27 mouse cellular contexts compared by ENCODE assay signal in the genomic region with DNA sequence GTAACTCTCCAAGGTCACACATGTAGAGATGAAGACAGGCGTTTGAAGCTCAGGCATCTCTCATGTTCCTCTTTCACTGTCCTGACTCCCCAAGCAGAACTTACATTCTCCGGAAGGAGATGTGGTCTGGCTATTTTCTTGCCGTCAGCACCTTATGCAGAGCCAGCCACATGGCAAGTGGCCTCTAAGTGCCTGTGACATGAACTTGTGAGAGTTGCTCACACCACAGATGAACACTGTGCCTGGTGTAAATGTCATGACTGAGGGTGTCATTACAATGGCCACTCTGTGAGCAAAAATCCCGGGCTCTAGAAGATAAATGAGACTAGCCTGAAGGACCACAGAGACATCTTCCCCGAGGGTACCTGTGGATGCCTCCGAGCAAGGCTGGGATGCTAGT.
A peak's percentile ranks its signal among the peaks of the same experiment; 100 is the strongest.
DNase-seq lines count a peak whose midpoint lies in the region; ATAC-seq and TF ChIP-seq lines count a peak whose summit lies in the region.
"Had no signal": no experiment of that assay in that cellular context is flagged by ENCODE, and none has a peak within 500 bp of the region (broad histone marks: within the 10 kb centered on the region; RNA-seq: fewer than 3 reads in every experiment).

No protein-coding gene starts in this region.

- peak overlapping the region; percentile 44 for H3K4me3 ChIP-seq in gastrocnemius, adult 2 months
- H3K4me3 ChIP-seq in heart, embryonic 10.5 days: no peak overlapping the region
- H3K4me3 ChIP-seq in heart, postnatal 0 days (ENCODE audit: low read depth, low read length): no peak overlapping the region
- H3K4me3 ChIP-seq: embryonic facial prominence, embryonic 10.5 days; embryonic facial prominence, embryonic 15.5 days; forebrain, embryonic 13.5 days; layer of hippocampus, adult 2 months; liver, embryonic 12.5 days; megakaryocyte, embryonic 14.5 days; midbrain, embryonic 12.5 days; neural tube, embryonic 13.5 days; stomach, embryonic 15.5 days had no signal

- no peak overlapping the region for H3K9ac ChIP-seq in heart, postnatal 0 days (replicated peaks; ENCODE audit: low read depth, low read length)
- H3K9ac ChIP-seq: embryonic facial prominence, embryonic 15.5 days; forebrain, embryonic 13.5 days; hindbrain, embryonic 14.5 days; liver, embryonic 12.5 days; liver, postnatal 0 days; midbrain, embryonic 12.5 days; neural tube, embryonic 13.5 days; stomach, embryonic 15.5 days had no signal

- peaks cover 10% of the 10 kb centered on the region for H3K4me1 ChIP-seq in heart, embryonic 10.5 days
- H3K4me1 ChIP-seq in heart, postnatal 0 days (ENCODE audit: control insufficient read depth, insufficient read depth): peaks cover 4% of the 10 kb centered on the region; the same call in 1 of the 2 replicates
- H3K4me1 ChIP-seq: embryonic facial prominence, embryonic 15.5 days; forebrain, embryonic 13.5 days; liver, embryonic 12.5 days; megakaryocyte, embryonic 14.5 days; midbrain, embryonic 12.5 days; neural tube, embryonic 13.5 days; stomach, embryonic 15.5 days had no signal

- H3K27me3 ChIP-seq in heart, embryonic 10.5 days (ENCODE audit: insufficient read depth, poor library complexity, severe bottlenecking): no peaks in the 10 kb centered on the region
- H3K27me3 ChIP-seq in heart, postnatal 0 days (ENCODE audit: control insufficient read depth, insufficient read depth, low read length): no peaks in the 10 kb centered on the region
- H3K27me3 ChIP-seq: embryonic facial prominence, embryonic 15.5 days; forebrain, embryonic 13.5 days; liver, embryonic 12.5 days; megakaryocyte, embryonic 14.5 days; midbrain, embryonic 12.5 days; neural tube, embryonic 13.5 days; Patski; stomach, embryonic 15.5 days had no signal

- no peak for TF ChIP-seq CTCF in gastrocnemius, adult 2 months (IDR thresholded peaks at IDR 0.05)
- TF ChIP-seq CTCF in heart, postnatal 0 days (IDR thresholded peaks at IDR 0.05; ENCODE audit: low read depth): no peak

- 33% methylated on average over 6 of the region's 6 CpGs for WGBS in heart, embryonic 10.5 days
- 29% methylated on average over 6 of the region's 6 CpGs for WGBS in heart, postnatal 0 days

- no peak for TF ChIP-seq EP300 in heart, postnatal 0 days (IDR thresholded peaks at IDR 0.05; ENCODE audit: low read depth)

- no peak overlapping the region for H3K4me2 ChIP-seq in heart, postnatal 0 days (ENCODE audit: low read depth, low read length)
- H3K4me2 ChIP-seq: embryonic facial prominence, embryonic 15.5 days; forebrain, embryonic 13.5 days; hindbrain, embryonic 14.5 days; liver, embryonic 12.5 days; midbrain, embryonic 12.5 days; neural tube, embryonic 13.5 days; stomach, embryonic 15.5 days had no signal

- intact Hi-C loops in gastrocnemius, adult 2 months (cut with DNase I): loop anchor here (2.0 kb wide), 1 partner anchor 57 kb away; no protein-coding TSS in a partner anchor
- intact Hi-C loops in gastrocnemius, postnatal 36 days (cut with DNase I): loop anchor here (5.0 kb wide), 1 partner anchor 56 kb away; no protein-coding TSS in a partner anchor

- peak; percentile 44 for DNase-seq in gastrocnemius, adult 2 months
- no peak for DNase-seq in gastrocnemius, postnatal 36 days
- peak; percentile 77 for DNase-seq in heart, embryonic 10.5 days (ENCODE audit: low spot score)
- DNase-seq in heart, adult 8-10 months (ENCODE audit: low spot score): no peak
- DNase-seq in heart, postnatal 0 days (ENCODE audit: low spot score): no peak
- DNase-seq in left cerebral cortex, adult 8-10 months (ENCODE audit: low spot score in 2 of 2): no peak
- no peak for DNase-seq in urinary bladder, postnatal 10 days (ENCODE audit: low spot score)
- DNase-seq: adrenal gland, postnatal 10 days; cerebellum, adult 8-10 months; cerebellum, postnatal 25 days; kidney, adult 9 months; kidney, postnatal 14 days; left cerebral cortex, postnatal 4 days; liver, postnatal 0 days; lung, postnatal 36 days had no signal

- H3K36me3 ChIP-seq in heart, embryonic 10.5 days: no peaks in the 10 kb centered on the region
- no peaks in the 10 kb centered on the region for H3K36me3 ChIP-seq in heart, postnatal 0 days (replicated peaks; ENCODE audit: control insufficient read depth, insufficient read depth, low read length)
- H3K36me3 ChIP-seq: embryonic facial prominence, embryonic 10.5 days; embryonic facial prominence, embryonic 15.5 days; liver, embryonic 12.5 days; midbrain, embryonic 12.5 days; neural tube, embryonic 13.5 days; stomach, embryonic 15.5 days had no signal

- H3K9me3 ChIP-seq in heart, embryonic 10.5 days: no peaks in the 10 kb centered on the region
- no peaks in the 10 kb centered on the region for H3K9me3 ChIP-seq in heart, postnatal 0 days (replicated peaks; ENCODE audit: control insufficient read depth, low read length)
- H3K9me3 ChIP-seq: embryonic facial prominence, embryonic 10.5 days; embryonic facial prominence, embryonic 15.5 days; forebrain, embryonic 13.5 days; liver, embryonic 12.5 days; midbrain, embryonic 12.5 days; neural tube, embryonic 13.5 days; stomach, embryonic 15.5 days had no signal

- ATAC-seq in heart, postnatal 0 days (ENCODE audit: insufficient read depth, low read depth): peak; percentile 55; the same call in 1 of the 2 replicates
- ATAC-seq: forebrain, embryonic 13.5 days; intestine, postnatal 0 days; liver, embryonic 12.5 days; liver, postnatal 0 days had no signal

- peak overlapping the region; percentile 91 for H3K27ac ChIP-seq in gastrocnemius, adult 2 months
- H3K27ac ChIP-seq in heart, embryonic 10.5 days: no peak overlapping the region
- H3K27ac ChIP-seq in heart, postnatal 0 days (ENCODE audit: low read depth): no peak overlapping the region
- H3K27ac ChIP-seq: embryonic facial prominence, embryonic 10.5 days; embryonic facial prominence, embryonic 15.5 days; forebrain, embryonic 13.5 days; hindbrain, embryonic 14.5 days; layer of hippocampus, adult 2 months; liver, embryonic 12.5 days; midbrain, embryonic 12.5 days; neural tube, embryonic 13.5 days; stomach, embryonic 15.5 days had no signal

Comparison
In these comparisons a context has a peak if more than half of its experiments do, and no peak if none do; other contexts are left out.
1. DNase-seq: peak in gastrocnemius, adult 2 months (single experiment) and heart, embryonic 10.5 days (single experiment); none in gastrocnemius, postnatal 36 days (0 of 2), heart, adult 8-10 months (single experiment), heart, postnatal 0 days (single experiment), left cerebral cortex, adult 8-10 months (0 of 2) and urinary bladder, postnatal 10 days (single experiment).